Mouse (Mus musculus): ENCODE measurements around the gene Rbm24. TPM values are rescaled to one million over a fixed set of nuclear protein-coding genes. Genes with fewer than 3 reads are reported as not detected.

Rbm24 gene
- polyA plus RNA-seq, 1 experiment from 2014 or later: 6.4 TPM

- Histone ChIP-seq H3K27ac (no peak overlapping the region), H3K4me3 (peak overlapping the region; percentile 70), H3K4me1 (peaks cover 4% of the 10 kb centered on the region; the same call in 1 of the 2 replicates), H3K27me3 (peaks cover 3% of the 10 kb centered on the region; the same call in 1 of the 2 replicates), H3K9me3 (no peaks in the 10 kb centered on the region), H3K36me3 (no peaks in the 10 kb centered on the region), H3K9ac (peak overlapping the region; percentile 81), H3K4me2 (replicated peaks) (peak overlapping the region; percentile 96)
- ATAC-seq (ENCODE audit: low FRiP score, low read depth): no peak
- WGBS: 77% methylated on average over 5 of the region's 5 CpGs
Measured at GRCm38 (mm10) chr13:46417594-46417993, 640 bp upstream of the Rbm24 start.

GRCm38 (mm10) chr13:46418731-46419545 lies 704 bp downstream of the Rbm24 start:
- peaks cover 4% of the 10 kb centered on the region; the same call in 1 of the 2 replicates for H3K4me1 ChIP-seq
- peak overlapping the region; percentile 96 for H3K4me2 ChIP-seq (replicated peaks)
- H3K4me3 ChIP-seq: peak overlapping the region; percentile 70
- peak overlapping the region; percentile 81 for H3K9ac ChIP-seq
- no peaks in the 10 kb centered on the region for H3K36me3 ChIP-seq
- peaks cover 3% of the 10 kb centered on the region; the same call in 1 of the 2 replicates for H3K27me3 ChIP-seq
- ATAC-seq (ENCODE audit: low FRiP score, low read depth): peak; percentile 45; the same call in 1 of the 2 replicates
- under 1% methylated on average over 73 of the region's 73 CpGs for WGBS
- H3K9me3 ChIP-seq: no peaks in the 10 kb centered on the region
- H3K27ac ChIP-seq: peak overlapping the region; percentile 10; the same call in 1 of the 2 replicates

DNA sequence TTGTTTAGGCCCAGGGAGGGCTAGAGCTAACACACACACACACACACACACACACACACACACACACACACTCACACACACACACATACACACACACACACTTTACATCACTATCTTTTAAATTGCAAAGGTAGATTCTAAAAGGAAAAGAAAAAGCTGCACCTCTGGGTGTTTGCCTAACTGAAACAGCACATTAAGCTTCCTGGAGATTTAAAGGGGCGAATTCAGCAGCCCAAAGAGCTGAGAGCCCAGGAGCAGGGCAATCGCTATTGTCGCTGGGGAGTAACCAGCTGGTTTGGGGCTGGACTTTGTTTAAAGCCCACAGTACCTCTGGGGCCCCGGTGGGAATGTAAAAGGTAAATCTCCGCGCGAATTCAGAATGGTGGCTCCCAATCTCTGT lies 1.4 kb downstream of the Rbm24 start:
- Histone ChIP-seq H3K4me1 (peaks cover 4% of the 10 kb centered on the region; the same call in 1 of the 2 replicates), H3K9me3 (no peaks in the 10 kb centered on the region), H3K4me3 (peak overlapping the region; percentile 70), H3K27me3 (peaks cover 3% of the 10 kb centered on the region; the same call in 1 of the 2 replicates), H3K36me3 (no peaks in the 10 kb centered on the region), H3K9ac (peak overlapping the region; percentile 45; the same call in 1 of the 2 replicates), H3K4me2 (replicated peaks) (peak overlapping the region; percentile 96), H3K27ac (no peak overlapping the region)
- no peak for ATAC-seq (ENCODE audit: low FRiP score, low read depth)
- WGBS: 5% methylated on average over 7 of the region's 7 CpGs

- Histone ChIP-seq H3K9me3 (no peaks in the 10 kb centered on the region), H3K4me3 (peak overlapping the region; percentile 70), H3K27ac (no peak overlapping the region), H3K27me3 (peaks cover 3% of the 10 kb centered on the region; the same call in 1 of the 2 replicates), H3K4me2 (replicated peaks) (peak overlapping the region; percentile 96), H3K4me1 (peaks cover 4% of the 10 kb centered on the region; the same call in 1 of the 2 replicates), H3K36me3 (no peaks in the 10 kb centered on the region), H3K9ac (peak overlapping the region; percentile 45; the same call in 1 of the 2 replicates)
- WGBS: 21% methylated on average over 3 of the region's 3 CpGs
- ATAC-seq (ENCODE audit: low FRiP score, low read depth): no peak
Measured at GRCm38 (mm10) chr13:46420095-46420494, 1.9 kb downstream of the Rbm24 start.

GRCm38 (mm10) chr13:46423805-46424204 lies 5.6 kb downstream of the Rbm24 start:
- H3K36me3 ChIP-seq: no peaks in the 10 kb centered on the region
- no peak overlapping the region for H3K27ac ChIP-seq
- no peak for ATAC-seq (ENCODE audit: low FRiP score, low read depth)
- 93% methylated on average over 7 of the region's 7 CpGs for WGBS
- no peak overlapping the region for H3K4me3 ChIP-seq
- H3K9me3 ChIP-seq: no peaks in the 10 kb centered on the region
- H3K27me3 ChIP-seq: peaks cover 3% of the 10 kb centered on the region; the same call in 1 of the 2 replicates
- H3K4me2 ChIP-seq (replicated peaks): no peak overlapping the region
- no peak overlapping the region for H3K9ac ChIP-seq
- H3K4me1 ChIP-seq: no peaks in the 10 kb centered on the region; the same call in 1 of the 2 replicates

DNA sequence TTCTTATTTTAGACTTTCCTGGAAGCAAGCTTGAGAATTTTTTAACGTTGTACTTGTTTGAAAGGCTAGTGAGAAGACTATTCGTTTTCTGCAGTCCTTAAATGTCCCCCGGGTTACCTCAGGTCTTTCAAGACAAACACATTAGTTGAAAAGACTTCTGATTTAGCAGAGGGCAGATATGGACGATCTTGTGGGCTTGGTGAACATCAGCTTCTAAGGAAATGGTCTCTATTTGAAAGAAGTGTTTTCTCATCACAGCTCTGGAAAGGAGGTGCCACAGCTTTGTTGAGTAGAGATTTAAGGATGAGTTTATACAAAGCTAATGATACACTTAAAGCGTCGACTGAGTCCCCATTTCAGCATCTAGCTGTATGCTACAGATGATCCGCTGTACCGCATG lies 6.1 kb downstream of the Rbm24 start:
- ATAC-seq (ENCODE audit: low FRiP score, low read depth): no peak
- H3K9ac ChIP-seq: no peak overlapping the region
- no peaks in the 10 kb centered on the region for H3K36me3 ChIP-seq
- H3K4me3 ChIP-seq: no peak overlapping the region
- H3K4me2 ChIP-seq (replicated peaks): no peak overlapping the region
- H3K9me3 ChIP-seq: no peaks in the 10 kb centered on the region
- 87% methylated on average over 8 of the region's 8 CpGs for WGBS
- H3K27ac ChIP-seq: no peak overlapping the region
- H3K27me3 ChIP-seq: peaks cover 6% of the 10 kb centered on the region; the same call in 1 of the 2 replicates
- H3K4me1 ChIP-seq: no peaks in the 10 kb centered on the region; the same call in 1 of the 2 replicates

- Histone ChIP-seq H3K9me3 (no peaks in the 10 kb centered on the region), H3K27me3 (peaks cover 4% of the 10 kb centered on the region; the same call in 1 of the 2 replicates), H3K36me3 (no peaks in the 10 kb centered on the region), H3K27ac (no peak overlapping the region), H3K4me3 (no peak overlapping the region), H3K9ac (no peak overlapping the region), H3K4me2 (replicated peaks) (no peak overlapping the region), H3K4me1 (no peaks in the 10 kb centered on the region; the same call in 1 of the 2 replicates)
- ATAC-seq (ENCODE audit: low FRiP score, low read depth): no peak
- WGBS: 80% methylated on average over 6 of the region's 6 CpGs
Measured at GRCm38 (mm10) chr13:46426651-46427269, 8.5 kb downstream of the Rbm24 start.

- ATAC-seq (ENCODE audit: low FRiP score, low read depth): no peak
- peaks cover 4% of the 10 kb centered on the region; the same call in 1 of the 2 replicates for H3K27me3 ChIP-seq
- 61% methylated on average over 22 of the region's 22 CpGs for WGBS
- H3K4me3 ChIP-seq: peak overlapping the region; percentile 26
- no peak overlapping the region for H3K27ac ChIP-seq
- no peaks in the 10 kb centered on the region; the same call in 1 of the 2 replicates for H3K4me1 ChIP-seq
- H3K9me3 ChIP-seq: no peaks in the 10 kb centered on the region
- H3K9ac ChIP-seq: peak overlapping the region; percentile 52; the same call in 1 of the 2 replicates
- H3K4me2 ChIP-seq (replicated peaks): peak overlapping the region; percentile 51
- no peaks in the 10 kb centered on the region for H3K36me3 ChIP-seq
Measured at GRCm38 (mm10) chr13:46428964-46429363, 10.7 kb downstream of the Rbm24 start.

GRCm38 (mm10) chr13:46429866-46430265 lies 11.6 kb downstream of the Rbm24 start:
- no peak for ATAC-seq (ENCODE audit: low FRiP score, low read depth)
- no peak overlapping the region for H3K9ac ChIP-seq
- no peak overlapping the region for H3K4me2 ChIP-seq (replicated peaks)
- 89% methylated on average over 11 of the region's 11 CpGs for WGBS
- H3K36me3 ChIP-seq: no peaks in the 10 kb centered on the region
- no peak overlapping the region for H3K4me3 ChIP-seq
- no peaks in the 10 kb centered on the region for H3K9me3 ChIP-seq
- H3K27me3 ChIP-seq: peaks cover 4% of the 10 kb centered on the region; the same call in 1 of the 2 replicates
- H3K27ac ChIP-seq: no peak overlapping the region
- no peaks in the 10 kb centered on the region; the same call in 1 of the 2 replicates for H3K4me1 ChIP-seq

DNA sequence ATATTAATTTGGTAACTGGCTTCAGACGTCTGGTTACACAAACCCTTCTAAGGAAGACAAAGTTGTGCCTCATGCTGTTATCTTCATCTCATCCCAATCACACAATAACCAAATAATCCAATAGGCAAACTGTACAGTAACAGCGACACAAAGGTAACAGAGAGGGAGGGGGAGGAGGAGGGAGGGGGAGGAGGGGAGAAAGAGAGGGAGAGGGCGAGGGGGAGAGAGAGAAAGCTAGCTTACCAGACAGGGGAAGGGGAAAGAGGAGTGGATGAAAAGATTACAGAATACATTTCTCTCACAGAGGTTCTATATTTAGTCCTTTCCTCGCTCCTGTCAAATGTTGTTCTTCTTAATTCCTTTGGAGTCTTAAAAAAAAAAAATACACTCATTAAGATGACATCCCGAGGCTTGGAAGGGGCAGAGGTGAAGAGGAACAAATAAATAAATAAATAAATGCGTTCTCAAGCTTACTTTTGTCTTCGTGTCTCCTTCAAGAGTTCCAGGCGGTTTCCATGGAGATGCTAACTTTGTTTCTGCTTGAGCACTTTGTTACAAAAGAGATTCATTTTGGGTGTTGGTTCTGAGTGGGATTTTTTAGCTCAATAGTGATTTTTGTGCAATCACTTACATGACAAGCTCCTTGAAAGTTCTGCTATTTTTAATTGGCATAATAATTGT lies 15.8 kb downstream of the Rbm24 start:
- no peaks in the 10 kb centered on the region for H3K36me3 ChIP-seq
- H3K4me1 ChIP-seq: no peaks in the 10 kb centered on the region; the same call in 1 of the 2 replicates
- no peak overlapping the region for H3K27ac ChIP-seq
- H3K4me2 ChIP-seq (replicated peaks): no peak overlapping the region
- H3K9ac ChIP-seq: no peak overlapping the region
- ATAC-seq (ENCODE audit: low FRiP score, low read depth): no peak
- no peak overlapping the region for H3K4me3 ChIP-seq
- peaks cover 1% of the 10 kb centered on the region; the same call in 1 of the 2 replicates for H3K27me3 ChIP-seq
- H3K9me3 ChIP-seq: no peaks in the 10 kb centered on the region
- WGBS: 58% methylated on average over 8 of the region's 8 CpGs

- Histone ChIP-seq H3K9ac (no peak overlapping the region), H3K9me3 (0 out of 2 replicates have a peak, but pooled peaks cover 3% of the 10 kb centered on the region), H3K27me3 (no peaks in the 10 kb centered on the region), H3K4me3 (no peak overlapping the region), H3K4me1 (no peaks in the 10 kb centered on the region), H3K27ac (no peak overlapping the region), H3K4me2 (replicated peaks) (no peak overlapping the region), H3K36me3 (no peaks in the 10 kb centered on the region)
- no peak for ATAC-seq (ENCODE audit: low FRiP score, low read depth)
- 80% methylated on average over 6 of the region's 6 CpGs for WGBS
Measured at GRCm38 (mm10) chr13:46438960-46439359, 20.7 kb downstream of the Rbm24 start.
